Mouse (Mus musculus): ENCODE measurements around the gene Asb16. TPM values are rescaled to one million over a fixed set of nuclear protein-coding genes. Genes with fewer than 3 reads are reported as not detected.

Asb16 gene
- polyA plus RNA-seq, 1 experiment from 2014 or later, result 0.13 TPM

- no peaks in the 10 kb centered on the region for H3K27me3 ChIP-seq
- peak overlapping the region; percentile 70 for H3K4me2 ChIP-seq
- H3K4me3 ChIP-seq, result peak overlapping the region; percentile 81
- H3K4me1 ChIP-seq (replicated peaks), result peaks cover 66% of the 10 kb centered on the region
- peak overlapping the region; percentile 93 for H3K27ac ChIP-seq (replicated peaks)
- ATAC-seq (ENCODE audit: low FRiP score, low read depth), result peak; percentile 36; the same call in 1 of the 2 replicates
- H3K36me3 ChIP-seq, result no peaks in the 10 kb centered on the region
- WGBS, result 8% methylated on average over 12 of the region's 12 CpGs
- peak overlapping the region; percentile 92 for H3K9ac ChIP-seq
- H3K9me3 ChIP-seq, result no peaks in the 10 kb centered on the region
Observed at GRCm38 (mm10) chr11:102227270-102228190, 41.0 kb upstream of the Asb16 start.

GRCm38 (mm10) chr11:102228191-102228545 is 40.4 kb upstream of the Asb16 start:
- WGBS, result 9% methylated on average over 9 of the region's 9 CpGs
- H3K4me3 ChIP-seq, result peak overlapping the region; percentile 81
- no peaks in the 10 kb centered on the region for H3K36me3 ChIP-seq
- no peaks in the 10 kb centered on the region for H3K27me3 ChIP-seq
- peak; percentile 1; the same call in 1 of the 2 replicates for ATAC-seq (ENCODE audit: low FRiP score, low read depth)
- no peaks in the 10 kb centered on the region for H3K9me3 ChIP-seq
- peak overlapping the region; percentile 93 for H3K27ac ChIP-seq (replicated peaks)
- H3K4me2 ChIP-seq, result peak overlapping the region; percentile 70
- H3K9ac ChIP-seq, result peak overlapping the region; percentile 92
- H3K4me1 ChIP-seq (replicated peaks), result peaks cover 66% of the 10 kb centered on the region

- no peaks in the 10 kb centered on the region for H3K9me3 ChIP-seq
- no peaks in the 10 kb centered on the region for H3K27me3 ChIP-seq
- no peaks in the 10 kb centered on the region for H3K36me3 ChIP-seq
- 12% methylated on average over 7 of the region's 7 CpGs for WGBS
- H3K4me1 ChIP-seq (replicated peaks), result peaks cover 62% of the 10 kb centered on the region
- H3K27ac ChIP-seq (replicated peaks), result peak overlapping the region; percentile 93
- ATAC-seq (ENCODE audit: low FRiP score, low read depth), result no peak
- peak overlapping the region; percentile 70 for H3K4me2 ChIP-seq
- peak overlapping the region; percentile 81 for H3K4me3 ChIP-seq
- H3K9ac ChIP-seq, result peak overlapping the region; percentile 92
Observed at GRCm38 (mm10) chr11:102228646-102229268, 39.8 kb upstream of the Asb16 start.

- no peaks in the 10 kb centered on the region for H3K9me3 ChIP-seq
- ATAC-seq (ENCODE audit: low FRiP score, low read depth), result peak; percentile 46; the same call in 1 of the 2 replicates
- under 1% methylated on average over 45 of the region's 47 CpGs for WGBS
- H3K4me3 ChIP-seq, result peak overlapping the region; percentile 81
- H3K27me3 ChIP-seq, result no peaks in the 10 kb centered on the region
- peak overlapping the region; percentile 93 for H3K27ac ChIP-seq (replicated peaks)
- peaks cover 56% of the 10 kb centered on the region for H3K4me1 ChIP-seq (replicated peaks)
- no peaks in the 10 kb centered on the region for H3K36me3 ChIP-seq
- H3K4me2 ChIP-seq, result peak overlapping the region; percentile 70
- H3K9ac ChIP-seq, result peak overlapping the region; percentile 92
Observed at GRCm38 (mm10) chr11:102229331-102229953, 39.1 kb upstream of the Asb16 start.

- Histone ChIP-seq H3K4me1 (replicated peaks) (peaks cover 49% of the 10 kb centered on the region), H3K9me3 (no peaks in the 10 kb centered on the region), H3K9ac (peak within 1 kb of the TSS; percentile 92), H3K4me3 (peak within 1 kb of the TSS; percentile 81), H3K36me3 (no peaks in the 10 kb centered on the region), H3K27me3 (no peaks in the 10 kb centered on the region), H3K4me2 (peak within 1 kb of the TSS; percentile 70), H3K27ac (replicated peaks) (peak within 1 kb of the TSS; percentile 93)
- peak; percentile 92 for ATAC-seq (ENCODE audit: low FRiP score, low read depth)
- 0% methylated on average over 40 of the region's 49 CpGs for whole genome bisulfite sequencing
Observed at GRCm38 (mm10) chr11:102230006-102230741, 38.4 kb upstream of the Asb16 start, which contains the start of gene Hdac5. Gene Hdac5 (minus strand): TSS chr11:102230166.

- no peak for ATAC-seq (ENCODE audit: low FRiP score, low read depth)
Observed at GRCm38 (mm10) chr11:102236022-102236421, 32.5 kb upstream of the Asb16 start.

GRCm38 (mm10) chr11:102240636-102241035 is 27.9 kb upstream of the Asb16 start:
- ATAC-seq (ENCODE audit: low FRiP score, low read depth), result no peak
- H3K36me3 ChIP-seq, result no peaks in the 10 kb centered on the region
- no peaks in the 10 kb centered on the region for H3K9me3 ChIP-seq
- peaks cover 14% of the 10 kb centered on the region for H3K4me1 ChIP-seq (replicated peaks)
- no peak overlapping the region for H3K4me3 ChIP-seq
- no peak overlapping the region for H3K27ac ChIP-seq (replicated peaks)
- H3K27me3 ChIP-seq, result no peaks in the 10 kb centered on the region
- no peak overlapping the region for H3K4me2 ChIP-seq
- WGBS, result 87% methylated on average over 6 of the region's 6 CpGs
- no peak overlapping the region for H3K9ac ChIP-seq

More at GRCm38 (mm10) chr11:102236022-102236421, 32.5 kb upstream of the Asb16 start:
- Histone ChIP-seq H3K27me3 (no peaks in the 10 kb centered on the region), H3K9me3 (no peaks in the 10 kb centered on the region), H3K4me1 (replicated peaks) (0 out of 2 replicates have a peak, but pooled peaks cover under 1% of the 10 kb centered on the region), H3K27ac (replicated peaks) (no peak overlapping the region), H3K4me3 (no peak overlapping the region), H3K4me2 (no peak overlapping the region), H3K9ac (no peak overlapping the region), H3K36me3 (no peaks in the 10 kb centered on the region)
- 77% methylated on average over 2 of the region's 2 CpGs for WGBS

GRCm38 (mm10) chr11:102241246-102241645 is 27.3 kb upstream of the Asb16 start:
- Histone ChIP-seq H3K4me3 (no peak overlapping the region), H3K9me3 (no peaks in the 10 kb centered on the region), H3K9ac (no peak overlapping the region), H3K36me3 (no peaks in the 10 kb centered on the region), H3K4me1 (replicated peaks) (peaks cover 18% of the 10 kb centered on the region), H3K27ac (replicated peaks) (no peak overlapping the region), H3K4me2 (no peak overlapping the region), H3K27me3 (no peaks in the 10 kb centered on the region)
- ATAC-seq (ENCODE audit: low FRiP score, low read depth), result no peak
- 93% methylated on average over 5 of the region's 5 CpGs for WGBS

- no peak for ATAC-seq (ENCODE audit: low FRiP score, low read depth)
- no peaks in the 10 kb centered on the region for H3K9me3 ChIP-seq
- H3K9ac ChIP-seq, result no peak overlapping the region
- 54% methylated on average over 5 of the region's 5 CpGs for WGBS
- H3K27ac ChIP-seq (replicated peaks), result no peak overlapping the region
- no peaks in the 10 kb centered on the region for H3K27me3 ChIP-seq
- H3K36me3 ChIP-seq, result no peaks in the 10 kb centered on the region
- no peak overlapping the region for H3K4me3 ChIP-seq
- H3K4me2 ChIP-seq, result no peak overlapping the region
- H3K4me1 ChIP-seq (replicated peaks), result peaks cover 18% of the 10 kb centered on the region
Observed at GRCm38 (mm10) chr11:102241874-102242273, 26.7 kb upstream of the Asb16 start.

GRCm38 (mm10) chr11:102244926-102245449 is 23.6 kb upstream of the Asb16 start:
- Histone ChIP-seq H3K4me2 (peak overlapping the region; percentile 66), H3K27ac (replicated peaks) (peak overlapping the region; percentile 76), H3K9me3 (no peaks in the 10 kb centered on the region), H3K27me3 (no peaks in the 10 kb centered on the region), H3K4me1 (replicated peaks) (peaks cover 24% of the 10 kb centered on the region), H3K4me3 (peak overlapping the region; percentile 38), H3K9ac (peak overlapping the region; percentile 48), H3K36me3 (no peaks in the 10 kb centered on the region)
- WGBS, result under 1% methylated on average over 32 of the region's 32 CpGs
- peak; percentile 87 for ATAC-seq (ENCODE audit: low FRiP score, low read depth)
